Mouse (Mus musculus) megakaryocyte, embryonic 14.5 days (primary cell): ENCODE data around the gene Iffo2.

Experiments
- FLI1 ChIP-seq: IDR thresholded peaks from 2 replicates; pipeline ENCODE4 v1.6.1; 2012; ENCODE audit warnings: low read length, inconsistent platforms, mixed read lengths
- GATA1 ChIP-seq: IDR thresholded peaks from 3 replicates; pipeline ENCODE4 v1.6.1; 2012; ENCODE audit warnings: mixed read lengths, low read length, inconsistent platforms, borderline replicate concordance

DNA sequence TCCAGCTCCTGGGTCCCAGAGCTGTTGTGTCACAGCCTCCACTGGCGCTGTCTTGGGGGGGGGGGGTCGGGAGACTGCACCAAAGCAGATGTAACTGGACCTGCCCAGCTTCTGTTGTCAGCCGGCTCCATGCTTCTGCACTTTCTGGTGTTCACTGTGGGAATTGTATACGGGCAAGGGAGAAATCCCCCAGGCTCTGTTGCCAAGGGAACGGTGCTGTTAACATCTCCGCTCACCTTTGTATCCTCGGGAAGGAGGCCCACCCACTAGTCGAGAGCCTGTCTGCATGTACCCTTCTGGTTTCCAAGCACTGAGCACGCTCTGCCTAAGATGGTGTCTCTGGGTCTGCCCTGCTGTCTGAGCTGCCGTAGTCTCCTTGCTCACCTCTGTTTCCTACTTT, 43.3 kb upstream of the Iffo2 start:
- TF ChIP-seq GATA1 (no peak), FLI1 (no peak)
